ENCODE assay signal across 8 mouse cellular contexts in genomic region chr13:5870382-5871272, GRCm38 (mm10). TPM values are rescaled to one million over a fixed set of nuclear protein-coding genes. Genes with fewer than 3 reads are reported as not detected.
DNase-seq lines count a peak whose midpoint lies in the region; ATAC-seq lines count a peak whose summit lies in the region.

No protein-coding gene starts in this region.

- ATAC-seq in forebrain, embryonic 12.5 days (ENCODE audit: low FRiP score), result peak; percentile 62; the same call in 1 of the 2 replicates
- ATAC-seq in limb, embryonic 15.5 days (ENCODE audit: insufficient number of reproducible peaks, low FRiP score, low TSS enrichment, low read depth), result 0 out of 2 replicates have a peak, but pooled peaks have one; percentile 26
- peak; percentile 37 for ATAC-seq in midbrain, embryonic 15.5 days (replicated peaks)

- H3K27ac ChIP-seq in forebrain, embryonic 12.5 days, result no peak overlapping the region
- peak overlapping the region; percentile 63 for H3K27ac ChIP-seq in limb, embryonic 15.5 days
- no peak overlapping the region for H3K27ac ChIP-seq in midbrain, embryonic 15.5 days

- peak; percentile 59 for DNase-seq in ovary, adult 18-20 months (ENCODE audit: low spot score)
- DNase-seq in ovary, postnatal 10 days (ENCODE audit: low spot score), result no peak
- peak; percentile 69 for DNase-seq in heart, postnatal 4 days
- no peak for DNase-seq in spleen, postnatal 10 days (ENCODE audit: low spot score in 2 of 2)
- DNase-seq in frontal cortex, postnatal 10 days (ENCODE audit: low spot score in 2 of 2), result no peak

- 14% methylated on average over 15 of the region's 15 CpGs for WGBS in forebrain, embryonic 12.5 days
- 23% methylated on average over 15 of the region's 15 CpGs for WGBS in limb, embryonic 15.5 days
- 10% methylated on average over 13 of the region's 15 CpGs for WGBS in midbrain, embryonic 15.5 days

- H3K27me3 ChIP-seq in forebrain, embryonic 12.5 days, result no peaks in the 10 kb centered on the region
- no peaks in the 10 kb centered on the region for H3K27me3 ChIP-seq in limb, embryonic 15.5 days
- no peaks in the 10 kb centered on the region for H3K27me3 ChIP-seq in midbrain, embryonic 15.5 days (replicated peaks)

- no peak overlapping the region for H3K4me3 ChIP-seq in forebrain, embryonic 12.5 days (replicated peaks)
- H3K4me3 ChIP-seq in limb, embryonic 15.5 days, result no peak overlapping the region
- no peak overlapping the region for H3K4me3 ChIP-seq in midbrain, embryonic 15.5 days

- peaks cover 30% of the 10 kb centered on the region for H3K36me3 ChIP-seq in forebrain, embryonic 12.5 days (replicated peaks)
- peaks cover 30% of the 10 kb centered on the region for H3K36me3 ChIP-seq in limb, embryonic 15.5 days
- H3K36me3 ChIP-seq in midbrain, embryonic 15.5 days (replicated peaks), result peaks cover 21% of the 10 kb centered on the region

- peaks cover 17% of the 10 kb centered on the region for H3K4me1 ChIP-seq in forebrain, embryonic 12.5 days
- H3K4me1 ChIP-seq in limb, embryonic 15.5 days, result peaks cover 29% of the 10 kb centered on the region
- H3K4me1 ChIP-seq in midbrain, embryonic 15.5 days, result peaks cover 27% of the 10 kb centered on the region

- peak overlapping the region; percentile 12; the same call in 1 of the 2 replicates for H3K9ac ChIP-seq in forebrain, embryonic 12.5 days
- no peak overlapping the region for H3K9ac ChIP-seq in limb, embryonic 15.5 days
- H3K9ac ChIP-seq in midbrain, embryonic 15.5 days, result no peak overlapping the region

- no peaks in the 10 kb centered on the region for H3K9me3 ChIP-seq in forebrain, embryonic 12.5 days
- H3K9me3 ChIP-seq in limb, embryonic 15.5 days, result no peaks in the 10 kb centered on the region
- H3K9me3 ChIP-seq in midbrain, embryonic 15.5 days, result no peaks in the 10 kb centered on the region

- H3K4me2 ChIP-seq in forebrain, embryonic 12.5 days, result peak overlapping the region; percentile 30
- no peak overlapping the region for H3K4me2 ChIP-seq in limb, embryonic 15.5 days
- H3K4me2 ChIP-seq in midbrain, embryonic 15.5 days, result no peak overlapping the region

RNA-seq across cellular contexts. Expression of gene Klf6, which starts 9.3 kb away (rescaled TPM):
- polyA plus RNA-seq in forebrain, embryonic 12.5 days (2016; fragmentation: Nextera tagmentation; extraction: Ambion mirVana), result 53.7 and 63.8 TPM in 2 replicates
- total RNA-seq in heart, postnatal 4 days (2021), result 10 to 100 TPM; 62.0 to 68.7 TPM
- 116 and 136 TPM in 2 replicates for polyA plus RNA-seq in limb, embryonic 15.5 days (2015; fragmentation: Nextera tagmentation; extraction: Ambion mirVana)
- polyA plus RNA-seq in midbrain, embryonic 15.5 days (2015; fragmentation: Nextera tagmentation; extraction: Ambion mirVana), result 104 TPM in 2 replicates

Comparison
In these comparisons a context has a peak if more than half of its experiments do, and no peak if none do; other contexts are left out.
1. DNase-seq: peak in ovary, adult 18-20 months (single experiment) and heart, postnatal 4 days (single experiment); none in ovary, postnatal 10 days (single experiment), spleen, postnatal 10 days (0 of 2) and frontal cortex, postnatal 10 days (0 of 2).
2. Peak in every context shown above with its lines, with median percentiles within 50 percentile points of each other: ATAC-seq.